Mouse (Mus musculus): ENCODE measurements at regions not wholly inside any gene's neighbourhood (a gene's known extent, or its start where the extent isn't known, plus 50 kb on each side); places are given as distances from the start of the nearest gene placed in this dataset.

DNA sequence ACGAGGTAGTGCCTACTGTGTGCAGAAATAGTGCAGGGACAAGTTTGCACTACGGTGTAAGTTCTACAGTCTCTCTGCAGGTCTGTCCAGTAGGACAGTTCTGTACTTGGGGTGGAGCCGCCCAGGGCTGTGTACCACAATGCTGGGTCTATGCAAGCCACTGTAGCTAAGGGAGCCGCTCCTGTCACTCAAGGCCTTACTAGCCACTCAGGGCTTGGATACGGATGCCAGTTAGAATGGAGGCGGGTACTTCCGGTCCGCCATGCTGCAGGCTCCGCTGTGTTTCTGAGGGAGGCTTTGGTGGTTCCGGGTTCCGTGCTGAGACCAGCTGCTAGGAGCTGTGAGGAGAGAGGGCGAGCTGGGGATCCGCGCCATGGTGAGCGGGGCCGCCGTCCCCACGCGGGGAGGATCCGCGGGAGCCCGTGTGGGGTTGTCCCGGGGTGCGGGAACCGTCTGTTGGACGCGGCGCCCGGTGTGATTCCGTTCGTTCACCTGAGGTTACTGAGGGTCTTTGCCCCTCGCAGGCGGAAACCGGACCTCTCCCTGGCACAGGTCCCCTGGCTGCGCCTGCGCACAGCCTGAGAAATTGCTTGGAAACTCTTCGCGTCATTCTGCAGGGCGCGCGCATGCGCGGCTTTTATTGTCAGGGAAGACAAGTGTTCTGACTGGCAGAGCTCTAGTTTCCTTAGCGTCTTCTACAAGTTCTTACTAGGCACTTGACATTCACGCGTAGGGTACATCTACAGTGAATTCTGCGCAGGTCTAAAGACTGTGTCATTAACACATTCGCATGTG lies 51.0 kb upstream of the Zfp873 start:
- peak; percentile 51 to 74 for DNase-seq (ENCODE audit: low spot score in 2 of 2)
